Mouse (Mus musculus): Measurements from ENCODE around the gene Asrgl1. TPM values are rescaled to one million over a fixed set of nuclear protein-coding genes. Genes with fewer than 3 reads are reported as not detected.
A peak's percentile ranks its signal among the peaks of the same experiment; 100 is the strongest.

The Asrgl1 gene
- polyA plus RNA-seq, 1 experiment from 2014 or later = 15.9 TPM

- Histone ChIP-seq H3K36me3 (peaks cover 11% of the 10 kb centered on the region; the same call in 1 of the 2 replicates), H3K4me3 (no peak overlapping the region), H3K4me1 (no peaks in the 10 kb centered on the region), H3K27me3 (no peaks in the 10 kb centered on the region), H3K9ac (no peak overlapping the region), H3K4me2 (no peak overlapping the region), H3K27ac (no peak overlapping the region), H3K9me3 (no peaks in the 10 kb centered on the region)
- ATAC-seq (ENCODE audit: insufficient number of reproducible peaks, insufficient read depth, low FRiP score, low TSS enrichment, low read depth) = no peak
- 91% methylated on average over 3 of the region's 3 CpGs for WGBS
Measured at GRCm38 (mm10) chr19:9119655-9120425, 15.6 kb downstream of the Asrgl1 start.

- Histone ChIP-seq H3K36me3 (peaks cover 29% of the 10 kb centered on the region), H3K9ac (no peak overlapping the region), H3K27me3 (no peaks in the 10 kb centered on the region), H3K9me3 (no peaks in the 10 kb centered on the region), H3K4me3 (no peak overlapping the region), H3K27ac (no peak overlapping the region), H3K4me2 (no peak overlapping the region), H3K4me1 (no peaks in the 10 kb centered on the region)
- WGBS = 87% methylated on average over 5 of the region's 5 CpGs
- ATAC-seq (ENCODE audit: insufficient number of reproducible peaks, insufficient read depth, low FRiP score, low TSS enrichment, low read depth) = no peak
Measured at GRCm38 (mm10) chr19:9117275-9117674, 18.2 kb downstream of the Asrgl1 start.

GRCm38 (mm10) chr19:9116268-9116667 lies 19.2 kb downstream of the Asrgl1 start:
- no peaks in the 10 kb centered on the region for H3K4me1 ChIP-seq
- H3K9ac ChIP-seq = no peak overlapping the region
- 81% methylated on average over 4 of the region's 4 CpGs for WGBS
- H3K27me3 ChIP-seq = no peaks in the 10 kb centered on the region
- H3K36me3 ChIP-seq = peaks cover 29% of the 10 kb centered on the region
- no peak overlapping the region for H3K4me3 ChIP-seq
- H3K4me2 ChIP-seq = no peak overlapping the region
- no peaks in the 10 kb centered on the region for H3K9me3 ChIP-seq
- no peak overlapping the region for H3K27ac ChIP-seq
- no peak for ATAC-seq (ENCODE audit: insufficient number of reproducible peaks, insufficient read depth, low FRiP score, low TSS enrichment, low read depth)

- Histone ChIP-seq H3K36me3 (peaks cover 26% of the 10 kb centered on the region), H3K4me1 (peaks cover 5% of the 10 kb centered on the region), H3K9ac (no peak overlapping the region), H3K27ac (no peak overlapping the region), H3K4me2 (no peak overlapping the region), H3K4me3 (no peak overlapping the region), H3K9me3 (no peaks in the 10 kb centered on the region), H3K27me3 (no peaks in the 10 kb centered on the region)
- ATAC-seq (ENCODE audit: insufficient number of reproducible peaks, insufficient read depth, low FRiP score, low TSS enrichment, low read depth) = no peak
- 75% methylated on average over 8 of the region's 8 CpGs for WGBS
Measured at GRCm38 (mm10) chr19:9112043-9112442, 23.4 kb downstream of the Asrgl1 start.

GRCm38 (mm10) chr19:9110182-9110869 lies 25.1 kb downstream of the Asrgl1 start:
- Histone ChIP-seq H3K9ac (no peak overlapping the region; the same call in 1 of the 2 replicates), H3K27ac (no peak overlapping the region), H3K4me1 (peaks cover 21% of the 10 kb centered on the region), H3K27me3 (no peaks in the 10 kb centered on the region), H3K36me3 (peaks cover 18% of the 10 kb centered on the region), H3K9me3 (no peaks in the 10 kb centered on the region), H3K4me2 (no peak overlapping the region), H3K4me3 (no peak overlapping the region)
- 55% methylated on average over 4 of the region's 4 CpGs for WGBS
- ATAC-seq (ENCODE audit: insufficient number of reproducible peaks, insufficient read depth, low FRiP score, low TSS enrichment, low read depth) = peak; percentile 44; the same call in 1 of the 2 replicates

GRCm38 (mm10) chr19:9108536-9108935 lies 26.9 kb downstream of the Asrgl1 start:
- no peak overlapping the region for H3K4me3 ChIP-seq
- H3K4me1 ChIP-seq = peaks cover 32% of the 10 kb centered on the region

GRCm38 (mm10) chr19:9107379-9107755 lies 28.1 kb downstream of the Asrgl1 start:
- Histone ChIP-seq H3K36me3 (0 out of 2 replicates have a peak, but pooled peaks cover under 1% of the 10 kb centered on the region), H3K27ac (no peak overlapping the region), H3K9me3 (no peaks in the 10 kb centered on the region), H3K9ac (no peak overlapping the region), H3K4me2 (no peak overlapping the region), H3K27me3 (no peaks in the 10 kb centered on the region), H3K4me1 (peaks cover 32% of the 10 kb centered on the region), H3K4me3 (no peak overlapping the region)
- WGBS = 71% methylated on average over 1 of the region's 1 CpGs
- ATAC-seq (ENCODE audit: insufficient number of reproducible peaks, insufficient read depth, low FRiP score, low TSS enrichment, low read depth) = peak; percentile 46; the same call in 1 of the 2 replicates

More at GRCm38 (mm10) chr19:9108536-9108935, 26.9 kb downstream of the Asrgl1 start:
- Histone ChIP-seq H3K36me3 (peaks cover 12% of the 10 kb centered on the region), H3K9me3 (no peaks in the 10 kb centered on the region), H3K27ac (no peak overlapping the region), H3K9ac (no peak overlapping the region), H3K4me2 (no peak overlapping the region), H3K27me3 (no peaks in the 10 kb centered on the region)
- WGBS = 89% methylated on average over 1 of the region's 1 CpGs
- ATAC-seq (ENCODE audit: insufficient number of reproducible peaks, insufficient read depth, low FRiP score, low TSS enrichment, low read depth) = no peak

GRCm38 (mm10) chr19:9106751-9107378 lies 28.6 kb downstream of the Asrgl1 start:
- ATAC-seq (ENCODE audit: insufficient number of reproducible peaks, insufficient read depth, low FRiP score, low TSS enrichment, low read depth) = 0 out of 2 replicates have a peak, but pooled peaks have one; percentile 58
- Histone ChIP-seq H3K4me3 (no peak overlapping the region), H3K36me3 (no peaks in the 10 kb centered on the region), H3K27ac (peak overlapping the region; percentile 55), H3K27me3 (no peaks in the 10 kb centered on the region), H3K4me1 (peaks cover 32% of the 10 kb centered on the region), H3K9me3 (no peaks in the 10 kb centered on the region), H3K9ac (peak overlapping the region; percentile 60), H3K4me2 (no peak overlapping the region)
- 31% methylated on average over 4 of the region's 4 CpGs for WGBS

- peak overlapping the region; percentile 55 for H3K27ac ChIP-seq
- H3K9me3 ChIP-seq = no peaks in the 10 kb centered on the region
- no peaks in the 10 kb centered on the region for H3K27me3 ChIP-seq
- no peak for ATAC-seq (ENCODE audit: insufficient number of reproducible peaks, insufficient read depth, low FRiP score, low TSS enrichment, low read depth)
- H3K9ac ChIP-seq = peak overlapping the region; percentile 60; the same call in 1 of the 2 replicates
- 39% methylated on average over 5 of the region's 5 CpGs for WGBS
- H3K36me3 ChIP-seq = no peaks in the 10 kb centered on the region
- no peak overlapping the region for H3K4me2 ChIP-seq
- H3K4me3 ChIP-seq = no peak overlapping the region
- peaks cover 32% of the 10 kb centered on the region for H3K4me1 ChIP-seq
Measured at GRCm38 (mm10) chr19:9106096-9106495, 29.3 kb downstream of the Asrgl1 start.

- Histone ChIP-seq H3K27ac (peak overlapping the region; percentile 55), H3K27me3 (no peaks in the 10 kb centered on the region), H3K9ac (no peak overlapping the region), H3K4me2 (no peak overlapping the region), H3K36me3 (no peaks in the 10 kb centered on the region), H3K4me3 (no peak overlapping the region), H3K4me1 (peaks cover 32% of the 10 kb centered on the region), H3K9me3 (no peaks in the 10 kb centered on the region)
- no peak for ATAC-seq (ENCODE audit: insufficient number of reproducible peaks, insufficient read depth, low FRiP score, low TSS enrichment, low read depth)
- WGBS = 57% methylated on average over 3 of the region's 3 CpGs
Measured at GRCm38 (mm10) chr19:9105101-9105685, 30.2 kb downstream of the Asrgl1 start.

GRCm38 (mm10) chr19:9103986-9104385 lies 31.4 kb downstream of the Asrgl1 start:
- Histone ChIP-seq H3K27me3 (no peaks in the 10 kb centered on the region), H3K4me2 (no peak overlapping the region), H3K9me3 (no peaks in the 10 kb centered on the region), H3K4me3 (no peak overlapping the region), H3K9ac (no peak overlapping the region), H3K4me1 (peaks cover 32% of the 10 kb centered on the region), H3K36me3 (no peaks in the 10 kb centered on the region), H3K27ac (no peak overlapping the region)
- 68% methylated on average over 4 of the region's 4 CpGs for WGBS
- ATAC-seq (ENCODE audit: insufficient number of reproducible peaks, insufficient read depth, low FRiP score, low TSS enrichment, low read depth) = no peak
